Mouse (Mus musculus): ENCODE measurements around the gene Hrasls.

DNA sequence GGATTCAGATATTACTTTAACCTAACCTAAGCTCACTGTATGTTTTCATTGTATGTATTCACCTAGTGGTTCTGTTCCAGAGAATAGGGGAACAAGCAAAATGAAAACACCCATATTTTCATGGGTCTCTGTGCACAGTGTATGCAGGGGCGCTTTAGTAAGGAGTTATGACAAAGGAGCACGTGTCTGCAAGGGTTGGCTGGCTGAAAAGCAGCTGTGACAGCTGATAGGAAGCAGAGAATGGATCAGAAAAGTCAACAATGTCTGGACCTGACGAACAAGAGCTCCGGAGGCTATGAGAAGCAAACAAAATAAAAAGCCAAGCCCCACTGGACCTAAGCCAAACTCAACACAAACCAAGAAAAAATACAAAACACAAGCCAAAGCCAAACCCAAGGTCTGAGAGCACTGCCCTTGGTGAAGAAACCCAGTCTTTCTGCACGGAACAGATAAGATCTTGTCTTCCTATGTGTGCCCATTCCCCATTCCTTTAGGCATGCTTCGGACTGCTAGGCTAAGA is 34.6 kb upstream of the Hrasls start:
- no peak for TF ChIP-seq MAX (IDR thresholded peaks at IDR 0.05; ENCODE audit: low read length)
- no peak for TF ChIP-seq MAZ (IDR thresholded peaks at IDR 0.05; ENCODE audit: low read depth, low read length)
- no peak for TF ChIP-seq SMC3 (IDR thresholded peaks at IDR 0.05; ENCODE audit: low read depth, low read length)
- no peak for TF ChIP-seq CHD1 (IDR thresholded peaks at IDR 0.05; ENCODE audit: low read depth, low read length)
- no peak for TF ChIP-seq CTCF (conservative IDR thresholded peaks at IDR 0.05 in 1 of 2, IDR thresholded peaks at IDR 0.05 in 1 of 2; ENCODE audit: low read depth in 2 of 2, low read length in 2 of 2)
- TF ChIP-seq E2F4 (IDR thresholded peaks at IDR 0.05; ENCODE audit: insufficient replicate concordance, low read depth, low read length): no peak
- TF ChIP-seq POLR2A (IDR thresholded peaks at IDR 0.05; ENCODE audit: low read depth, low read length): no peak
- no peak for TF ChIP-seq JUN (IDR thresholded peaks at IDR 0.05; ENCODE audit: insufficient read depth, low read depth, low read length)
- TF ChIP-seq NRF1 (IDR thresholded peaks at IDR 0.05; ENCODE audit: low read depth, low read length): no peak
- no peak for TF ChIP-seq MAFK (IDR thresholded peaks at IDR 0.05; ENCODE audit: insufficient replicate concordance, low read length)
- no peak for TF ChIP-seq TBP (conservative IDR thresholded peaks at IDR 0.05; ENCODE audit: low read depth, low read length)
